Mouse (Mus musculus): ENCODE data around the gene Mettl2. TPM values are rescaled to one million over a fixed set of nuclear protein-coding genes. Genes with fewer than 3 reads are reported as not detected.

Gene Mettl2
- polyA plus RNA-seq, 1 experiment from 2014 or later, result 39.8 TPM

DNA sequence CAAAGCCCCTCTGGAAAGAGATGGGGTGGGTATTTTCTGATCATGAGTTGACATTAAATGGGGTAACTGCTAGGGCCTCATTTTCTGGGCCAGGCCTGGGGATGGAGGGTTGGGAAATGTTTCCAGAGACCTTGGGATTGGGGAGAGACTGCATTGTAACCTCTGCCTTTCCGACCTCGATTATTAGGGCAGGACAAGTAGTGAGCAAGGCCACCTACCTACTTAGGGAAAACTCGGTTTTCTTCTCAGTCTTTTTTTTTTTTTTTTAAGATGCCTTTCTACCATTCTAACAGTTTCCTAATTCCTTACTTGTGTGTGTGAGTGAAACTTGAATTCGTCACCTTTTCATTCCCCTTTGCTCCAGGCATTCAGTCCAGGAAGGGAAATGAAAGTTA is 56.2 kb downstream of the Mettl2 start:
- peak overlapping the region; percentile 79 for H3K4me2 ChIP-seq
- peaks cover 19% of the 10 kb centered on the region for H3K4me1 ChIP-seq
- H3K36me3 ChIP-seq (replicated peaks), result peaks cover 24% of the 10 kb centered on the region
- no peak for ATAC-seq (ENCODE audit: low FRiP score)
- no peaks in the 10 kb centered on the region for H3K9me3 ChIP-seq
- no peaks in the 10 kb centered on the region for H3K27me3 ChIP-seq
- 9% methylated on average over 4 of the region's 4 CpGs for WGBS
- H3K4me3 ChIP-seq (replicated peaks), result peak overlapping the region; percentile 96
- H3K27ac ChIP-seq, result peak overlapping the region; percentile 95
- H3K9ac ChIP-seq, result peak overlapping the region; percentile 98

DNA sequence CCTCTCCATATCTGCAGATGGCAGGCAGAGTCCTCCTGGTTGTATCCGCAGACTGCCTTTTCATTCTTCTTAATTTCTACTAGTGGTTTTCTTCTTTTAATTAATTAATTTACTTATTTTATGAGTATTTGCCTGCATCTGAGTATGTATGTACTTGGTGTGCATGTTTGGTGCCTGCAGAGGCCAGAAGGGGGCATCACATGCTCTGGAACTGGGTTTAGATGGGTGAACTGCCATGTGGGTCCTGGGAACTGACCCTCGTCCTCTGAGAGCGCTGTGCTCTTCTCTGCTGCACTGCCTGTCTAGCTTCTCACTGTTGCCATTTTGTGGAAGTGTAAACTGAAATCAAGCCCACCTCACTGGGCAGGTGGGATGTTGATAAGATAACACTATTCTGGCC is 58.5 kb downstream of the Mettl2 start:
- no peak overlapping the region for H3K9ac ChIP-seq
- no peak for ATAC-seq (ENCODE audit: low FRiP score)
- no peak overlapping the region for H3K4me3 ChIP-seq (replicated peaks)
- H3K27ac ChIP-seq, result no peak overlapping the region
- 84% methylated on average over 3 of the region's 3 CpGs for WGBS
- H3K4me1 ChIP-seq, result peaks cover 16% of the 10 kb centered on the region
- peaks cover 21% of the 10 kb centered on the region for H3K36me3 ChIP-seq (replicated peaks)
- H3K27me3 ChIP-seq, result no peaks in the 10 kb centered on the region
- H3K4me2 ChIP-seq, result no peak overlapping the region
- no peaks in the 10 kb centered on the region for H3K9me3 ChIP-seq

Other genes starting within 250 kb of the Mettl2 start
- gene Efcab3, start 62.8 kb upstream of the Mettl2 start, polyA plus RNA-seq (2016; fragmentation: Nextera tagmentation; extraction: Ambion mirVana), result not detected in 2 replicates
- not detected in 2 replicates for gene Gm10842, start 20.5 kb downstream of the Mettl2 start, polyA plus RNA-seq (2016; fragmentation: Nextera tagmentation; extraction: Ambion mirVana)
- 26.4 and 26.6 TPM in 2 replicates for gene Tlk2, start 52.4 kb downstream of the Mettl2 start, polyA plus RNA-seq (2016; fragmentation: Nextera tagmentation; extraction: Ambion mirVana)
- gene Mrc2, start 166.2 kb downstream of the Mettl2 start, polyA plus RNA-seq (2016; fragmentation: Nextera tagmentation; extraction: Ambion mirVana), result 14.9 and 15.1 TPM in 2 replicates

All from forebrain, embryonic 12.5 days (tissue).